In the genomic region with DNA sequence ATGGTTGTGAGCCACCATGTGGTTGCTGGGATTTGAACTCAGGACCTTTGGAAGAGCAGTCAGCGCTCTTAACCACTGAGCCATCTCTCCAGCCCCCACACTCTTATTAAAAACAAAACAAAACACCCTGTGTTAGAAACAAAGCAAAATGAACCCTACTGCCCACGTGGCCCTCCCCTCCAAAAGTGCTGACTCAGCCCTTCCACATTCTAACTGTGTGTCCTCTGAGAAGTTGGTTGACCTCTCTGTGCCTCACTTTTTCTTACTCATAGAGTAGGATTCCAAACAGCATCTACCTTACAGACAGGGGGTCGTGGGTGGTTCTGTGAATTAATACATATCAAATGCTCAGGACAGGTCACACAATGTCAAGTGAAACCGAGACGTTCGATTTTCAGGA, we compare ENCODE assay signal across 2 mouse cellular contexts.
TF ChIP-seq lines count a peak whose summit lies in the region.

No protein-coding gene starts in this region.

TF ChIP-seq in CH12.LX, 34 proteins besides CTCF, POLR2A, EP300 and RAD21:
- TF ChIP-seq SIN3A (IDR thresholded peaks at IDR 0.05; ENCODE audit: low read length) (no peak), RCOR1 (conservative IDR thresholded peaks at IDR 0.05; ENCODE audit: low read depth, low read length) (no peak), MAFK (IDR thresholded peaks at IDR 0.05; ENCODE audit: insufficient replicate concordance, low read length) (peak; percentile 96), ZNF384 (IDR thresholded peaks at IDR 0.05; ENCODE audit: low read depth, low read length) (no peak), POLR2AphosphoS2 (IDR thresholded peaks at IDR 0.05; ENCODE audit: low read depth, low read length) (no peak), MAX (IDR thresholded peaks at IDR 0.05; ENCODE audit: low read length) (no peak), USF2 (conservative IDR thresholded peaks at IDR 0.05; ENCODE audit: low read depth, low read length) (no peak)
TF ChIP-seq in CH12.LX: peak in this region for 1.

TF ChIP-seq in MEL, 35 proteins besides CTCF, POLR2A, EP300 and RAD21:
- peak; percentile 93 for TF ChIP-seq MAFK (IDR thresholded peaks at IDR 0.05; ENCODE audit: borderline replicate concordance, low read depth, low read length)
- no peak for TF ChIP-seq ETS1 (IDR thresholded peaks at IDR 0.05; ENCODE audit: low read depth, low read length)
